ENCODE assay signal across 13 mouse cellular contexts in genomic region chr11:54149791-54150465, GRCm38 (mm10). TPM values are rescaled to one million over a fixed set of nuclear protein-coding genes. Genes with fewer than 3 reads are reported as not detected.
DNase-seq lines count a peak whose midpoint lies in the region; ATAC-seq and TF ChIP-seq lines count a peak whose summit lies in the region.
"Had no signal": no experiment of that assay in that cellular context is flagged by ENCODE, and none has a peak within 500 bp of the region (broad histone marks: within the 10 kb centered on the region; RNA-seq: fewer than 3 reads in every experiment).

No protein-coding gene starts in this region.

- peak; percentile 98 for TF ChIP-seq EP300 in CH12.LX (IDR thresholded peaks at IDR 0.05; ENCODE audit: low read length)

- dilution Hi-C loops in CH12.LX (cut with MboI; ENCODE audit: extremely low pct_ligation_motif_present, extremely low pct_unique_long_range_greater_than_20kb, low sequenced_read_pairs) = no loop called here

- H3K4me2 ChIP-seq in liver, embryonic 13.5 days = no peak overlapping the region
- no peak overlapping the region for H3K4me2 ChIP-seq in liver, embryonic 11.5 days
- peak overlapping the region; percentile 6 for H3K4me2 ChIP-seq in CH12.LX (ENCODE audit: insufficient read depth, low read depth, poor library complexity, severe bottlenecking)
- no peak overlapping the region for H3K4me2 ChIP-seq in midbrain, embryonic 13.5 days (replicated peaks)
- H3K4me2 ChIP-seq: heart, embryonic 15.5 days; limb, embryonic 15.5 days; neural tube, embryonic 15.5 days had no signal

- no peak for ATAC-seq in liver, embryonic 13.5 days (ENCODE audit: low read depth)
- no peak for ATAC-seq in liver, embryonic 11.5 days (replicated peaks; ENCODE audit: low FRiP score)
- ATAC-seq in midbrain, embryonic 13.5 days = no peak

- H3K36me3 ChIP-seq in liver, embryonic 13.5 days = no peaks in the 10 kb centered on the region
- no peaks in the 10 kb centered on the region for H3K36me3 ChIP-seq in liver, embryonic 11.5 days (ENCODE audit: control insufficient read depth, insufficient read depth, low read length)
- H3K36me3 ChIP-seq in CH12.LX (replicated peaks in 1 of 2; ENCODE audit: control insufficient read depth in 1 of 2, insufficient read depth in 1 of 2, low read length in 1 of 2) = no peaks in the 10 kb centered on the region
- no peaks in the 10 kb centered on the region for H3K36me3 ChIP-seq in midbrain, embryonic 13.5 days
- H3K36me3 ChIP-seq: heart, embryonic 15.5 days; limb, embryonic 15.5 days; neural tube, embryonic 15.5 days had no signal

- no peak for TF ChIP-seq CTCF in CH12.LX (conservative IDR thresholded peaks at IDR 0.05 in 1 of 2, IDR thresholded peaks at IDR 0.05 in 1 of 2; ENCODE audit: low read depth in 2 of 2, low read length in 2 of 2)

- H3K9me3 ChIP-seq in liver, embryonic 13.5 days (replicated peaks) = no peaks in the 10 kb centered on the region
- no peaks in the 10 kb centered on the region for H3K9me3 ChIP-seq in liver, embryonic 11.5 days (ENCODE audit: control insufficient read depth, low read length)
- peaks cover 10% of the 10 kb centered on the region for H3K9me3 ChIP-seq in CH12.LX (replicated peaks; ENCODE audit: low read length)
- no peaks in the 10 kb centered on the region for H3K9me3 ChIP-seq in midbrain, embryonic 13.5 days
- H3K9me3 ChIP-seq: heart, embryonic 15.5 days; limb, embryonic 15.5 days; neural tube, embryonic 15.5 days had no signal

- no peaks in the 10 kb centered on the region for H3K79me2 ChIP-seq in CH12.LX (replicated peaks; ENCODE audit: control insufficient read depth, extremely low read depth, insufficient read depth, poor library complexity, severe bottlenecking)

- H3K27me3 ChIP-seq in liver, embryonic 13.5 days = no peaks in the 10 kb centered on the region
- no peaks in the 10 kb centered on the region for H3K27me3 ChIP-seq in liver, embryonic 11.5 days (replicated peaks; ENCODE audit: control insufficient read depth, insufficient read depth, low read length)
- no peaks in the 10 kb centered on the region for H3K27me3 ChIP-seq in CH12.LX (replicated peaks)
- no peaks in the 10 kb centered on the region for H3K27me3 ChIP-seq in midbrain, embryonic 13.5 days
- H3K27me3 ChIP-seq: heart, embryonic 15.5 days; limb, embryonic 15.5 days; neural tube, embryonic 15.5 days had no signal

- H3K4me1 ChIP-seq in liver, embryonic 13.5 days (replicated peaks) = no peaks in the 10 kb centered on the region
- H3K4me1 ChIP-seq in liver, embryonic 11.5 days (replicated peaks; ENCODE audit: control insufficient read depth, insufficient read depth, low read length) = no peaks in the 10 kb centered on the region
- peaks cover 36 to 66% of the 10 kb centered on the region in 2 experiments for H3K4me1 ChIP-seq in CH12.LX (ENCODE audit: control insufficient read depth in 1 of 2, insufficient read depth in 2 of 2)
- H3K4me1 ChIP-seq in midbrain, embryonic 13.5 days (replicated peaks) = no peaks in the 10 kb centered on the region
- H3K4me1 ChIP-seq: heart, embryonic 15.5 days; limb, embryonic 15.5 days; neural tube, embryonic 15.5 days had no signal

- TF ChIP-seq POLR2A in CH12.LX (IDR thresholded peaks at IDR 0.05; ENCODE audit: low read depth, low read length) = 0 out of 2 replicates have a peak, but pooled peaks have one; percentile 24

- no peak overlapping the region for H3K9ac ChIP-seq in liver, embryonic 13.5 days
- no peak overlapping the region for H3K9ac ChIP-seq in liver, embryonic 11.5 days (ENCODE audit: low read depth, low read length)
- H3K9ac ChIP-seq in CH12.LX (ENCODE audit: insufficient read depth, low read depth) = peak overlapping the region; percentile 12
- H3K9ac ChIP-seq in midbrain, embryonic 13.5 days (replicated peaks) = no peak overlapping the region
- H3K9ac ChIP-seq: heart, embryonic 15.5 days; limb, embryonic 15.5 days; neural tube, embryonic 15.5 days had no signal

- no peak overlapping the region for H3K4me3 ChIP-seq in liver, embryonic 13.5 days (replicated peaks)
- no peak overlapping the region for H3K4me3 ChIP-seq in liver, embryonic 11.5 days (ENCODE audit: low read depth, low read length)
- no peak overlapping the region for H3K4me3 ChIP-seq in CH12.LX (replicated peaks in 1 of 3; ENCODE audit: low read depth in 2 of 3, low read length in 2 of 3, poor library complexity in 1 of 3)
- H3K4me3 ChIP-seq in midbrain, embryonic 13.5 days (replicated peaks) = no peak overlapping the region
- H3K4me3 ChIP-seq: erythroblast, embryonic 14.5 days; heart, embryonic 15.5 days; limb, embryonic 15.5 days; neural tube, embryonic 15.5 days had no signal

- TF ChIP-seq RAD21 in CH12.LX (IDR thresholded peaks at IDR 0.05; ENCODE audit: low read depth, low read length) = peak; percentile 4; the same call in 1 of the 2 replicates

- DNase-seq in liver, embryonic 13.5 days = no peak
- no peak for DNase-seq in liver, embryonic 11.5 days (ENCODE audit: low spot score)
- DNase-seq in CH12.LX (ENCODE audit: extremely low read depth) = peak; percentile 94
- peak; percentile 30 for DNase-seq in c-Kit-positive CD71-negative TER-119-negative erythroid progenitor cells, embryonic 14.5 days (ENCODE audit: low read depth)
- DNase-seq in naive thymus-derived CD4-positive, alpha-beta T cell, adult 2 months (ENCODE audit: low read depth) = peak; percentile 53
- DNase-seq in retina, postnatal 1 day = no peak
- DNase-seq: midbrain, embryonic 14.5 days; right cerebral cortex, postnatal 14 days had no signal

- in situ Hi-C loops in CH12.LX (cut with MboI; ENCODE audit: low pct_ligation_motif_present, low pct_unique_long_range_greater_than_20kb, low sequenced_read_pairs) = loop anchor here (5.0 kb wide), 2 partner anchors 37 to 67 kb away; no protein-coding TSS in a partner anchor

- H3K27ac ChIP-seq in liver, embryonic 13.5 days = 0 out of 2 replicates have a peak overlapping the region, but pooled peaks have one; percentile 17
- no peak overlapping the region for H3K27ac ChIP-seq in liver, embryonic 11.5 days (ENCODE audit: low read depth, low read length)
- H3K27ac ChIP-seq in CH12.LX (ENCODE audit: insufficient read depth, low read depth) = peak overlapping the region; percentile 91
- no peak overlapping the region for H3K27ac ChIP-seq in midbrain, embryonic 13.5 days
- H3K27ac ChIP-seq: heart, embryonic 15.5 days; limb, embryonic 15.5 days; neural tube, embryonic 15.5 days had no signal

- 47% methylated on average over 3 of the region's 3 CpGs for WGBS in liver, embryonic 13.5 days (ENCODE audit: insufficient replicate concordance)
- 61% methylated on average over 3 of the region's 3 CpGs for WGBS in liver, embryonic 11.5 days
- WGBS in midbrain, embryonic 13.5 days = 89% methylated on average over 3 of the region's 3 CpGs

TF ChIP-seq in CH12.LX, 34 proteins besides CTCF, POLR2A, EP300 and RAD21 (continues in another document):
- TF ChIP-seq TCF12 (IDR thresholded peaks at IDR 0.05; ENCODE audit: low read depth, low read length) = peak; percentile 94
- no peak for TF ChIP-seq CHD1 (IDR thresholded peaks at IDR 0.05; ENCODE audit: low read depth, low read length)
- TF ChIP-seq POLR2AphosphoS2 (IDR thresholded peaks at IDR 0.05; ENCODE audit: low read depth, low read length) = no peak
- TF ChIP-seq E2F4 (IDR thresholded peaks at IDR 0.05; ENCODE audit: insufficient replicate concordance, low read depth, low read length) = no peak; the same call in 1 of the 2 replicates
- TF ChIP-seq TBP (conservative IDR thresholded peaks at IDR 0.05; ENCODE audit: low read depth, low read length) = no peak
- peak; percentile 43; the same call in 1 of the 2 replicates for TF ChIP-seq MXI1 (IDR thresholded peaks at IDR 0.05; ENCODE audit: low read depth, low read length)
- TF ChIP-seq RCOR1 (conservative IDR thresholded peaks at IDR 0.05; ENCODE audit: low read depth, low read length) = peak; percentile 80; the same call in 1 of the 2 replicates
- TF ChIP-seq USF2 (conservative IDR thresholded peaks at IDR 0.05; ENCODE audit: low read depth, low read length) = no peak
- no peak for TF ChIP-seq PAX5 (IDR thresholded peaks at IDR 0.05; ENCODE audit: low read length)
- TF ChIP-seq NELFE (IDR thresholded peaks at IDR 0.05; ENCODE audit: low read depth, low read length) = no peak
- TF ChIP-seq NRF1 (IDR thresholded peaks at IDR 0.05; ENCODE audit: low read depth, low read length) = peak; percentile 84
- no peak for TF ChIP-seq UBTF (IDR thresholded peaks at IDR 0.05; ENCODE audit: low read depth, low read length)
- TF ChIP-seq MAZ (IDR thresholded peaks at IDR 0.05; ENCODE audit: low read depth, low read length) = peak; percentile 74
- TF ChIP-seq MEF2A (IDR thresholded peaks at IDR 0.05; ENCODE audit: borderline replicate concordance, low read depth, low read length) = peak; percentile 99
- peak; percentile 96 for TF ChIP-seq JUND (conservative IDR thresholded peaks at IDR 0.05; ENCODE audit: low read depth, low read length)
- peak; percentile 97 for TF ChIP-seq IRF4 (IDR thresholded peaks at IDR 0.05; ENCODE audit: low read depth, low read length)
- TF ChIP-seq MYC (IDR thresholded peaks at IDR 0.05; ENCODE audit: low read depth, low read length) = peak; percentile 93
- peak; percentile 11; the same call in 1 of the 2 replicates for TF ChIP-seq SMC3 (IDR thresholded peaks at IDR 0.05; ENCODE audit: low read depth, low read length)
- TF ChIP-seq KAT2A (IDR thresholded peaks at IDR 0.05; ENCODE audit: insufficient replicate concordance, low read length) = no peak
- peak; percentile 81 for TF ChIP-seq ZNF384 (IDR thresholded peaks at IDR 0.05; ENCODE audit: low read depth, low read length)
- TF ChIP-seq ELF1 (IDR thresholded peaks at IDR 0.05; ENCODE audit: low read depth, low read length) = peak; percentile 41
- no peak for TF ChIP-seq GABPA (IDR thresholded peaks at IDR 0.05; ENCODE audit: insufficient replicate concordance, low read depth, low read length)
- peak; percentile 96 for TF ChIP-seq BHLHE40 (IDR thresholded peaks at IDR 0.05; ENCODE audit: low read depth, low read length)
- TF ChIP-seq CHD2 (IDR thresholded peaks at IDR 0.05; ENCODE audit: low read length) = peak; percentile 54; the same call in 1 of the 2 replicates
- peak; percentile 86; the same call in 1 of the 2 replicates for TF ChIP-seq SIN3A (IDR thresholded peaks at IDR 0.05; ENCODE audit: low read length)
- TF ChIP-seq MAFK (IDR thresholded peaks at IDR 0.05; ENCODE audit: insufficient replicate concordance, low read length) = peak; percentile 67; the same call in 1 of the 2 replicates

RNA-seq across cellular contexts. Expression of gene P4ha2, which starts 50.0 kb away (rescaled TPM):
- 4.1 and 4.4 TPM in 2 replicates for polyA plus RNA-seq in liver, embryonic 13.5 days (2015; fragmentation: Nextera tagmentation; extraction: Ambion mirVana)
- polyA plus RNA-seq in liver, embryonic 11.5 days (2014; fragmentation: Nextera tagmentation; extraction: Ambion mirVana) = 24.3 and 25.7 TPM in 2 replicates
- total RNA-seq in CH12.LX (2012; rRNA removed) (5.0 and 10.0 TPM in 2 replicates), CH12.LX (2014; rRNA removed) (7.9 and 10.1 TPM in 2 replicates)
- polyA plus RNA-seq in CH12.LX (2012; ENCODE audit: insufficient read length, low read depth) = 3.6 and 4.2 TPM in 2 replicates
- polyA plus RNA-seq in midbrain, embryonic 13.5 days (2015; fragmentation: Nextera tagmentation; extraction: Ambion mirVana) = 6.0 and 7.8 TPM in 2 replicates
- polyA plus RNA-seq: erythroblast, embryonic 14.5 days had no signal

Comparison
In these comparisons a context has a peak if more than half of its experiments do, and no peak if none do; other contexts are left out.
1. H3K27ac ChIP-seq: peak in liver, embryonic 13.5 days (single experiment) and CH12.LX (single experiment); none in liver, embryonic 11.5 days (single experiment) and midbrain, embryonic 13.5 days (single experiment).
2. DNase-seq: peak in CH12.LX (single experiment), c-Kit-positive CD71-negative TER-119-negative erythroid progenitor cells, embryonic 14.5 days (single experiment) and naive thymus-derived CD4-positive, alpha-beta T cell, adult 2 months (single experiment); none in liver, embryonic 13.5 days (single experiment), liver, embryonic 11.5 days (single experiment) and retina, postnatal 1 day (single experiment).